Mouse (Mus musculus): ENCODE measurements around the gene Iqsec1. TPM values are rescaled to one million over a fixed set of nuclear protein-coding genes. Genes with fewer than 3 reads are reported as not detected.

Gene Iqsec1
- polyA plus RNA-seq, 1 experiment from 2014 or later = 16.1 TPM

DNA sequence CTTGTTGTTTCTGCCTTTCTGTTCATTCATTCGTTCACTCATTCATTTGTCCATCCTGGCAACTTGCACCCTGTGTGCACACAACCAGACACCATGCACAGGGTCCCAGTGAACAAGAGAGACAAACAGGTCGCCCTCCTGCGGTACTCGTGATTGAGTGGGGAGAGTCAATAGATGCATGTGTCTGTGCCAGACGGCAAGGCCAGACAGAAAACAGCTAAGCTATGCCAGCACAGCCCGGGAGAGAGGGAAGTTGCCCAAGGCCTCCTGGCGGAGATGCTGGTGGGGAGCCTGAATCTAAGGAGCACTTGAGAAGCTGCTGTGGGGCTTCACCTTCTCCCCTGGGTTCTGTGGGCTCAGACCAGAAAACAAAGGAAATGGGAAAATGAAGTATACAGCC is 373.1 kb downstream of the Iqsec1 start:
- Histone ChIP-seq H3K27me3 (ENCODE audit: control insufficient read depth, insufficient read depth, low read length) (no peaks in the 10 kb centered on the region), H3K4me2 (replicated peaks; ENCODE audit: low read depth, low read length) (no peak overlapping the region), H3K4me3 (ENCODE audit: low read length) (no peak overlapping the region), H3K4me1 (ENCODE audit: control insufficient read depth, insufficient read depth, low read length) (peaks cover 15% of the 10 kb centered on the region), H3K9me3 (ENCODE audit: control insufficient read depth, low read length) (no peaks in the 10 kb centered on the region), H3K27ac (ENCODE audit: low read depth, low read length) (no peak overlapping the region), H3K9ac (ENCODE audit: low read depth, low read length) (no peak overlapping the region), H3K36me3 (ENCODE audit: control insufficient read depth, insufficient read depth, low read length) (no peaks in the 10 kb centered on the region)
- WGBS = 82% methylated on average over 7 of the region's 7 CpGs
- no peak for ATAC-seq (ENCODE audit: low FRiP score, low TSS enrichment)

- no peak overlapping the region for H3K4me2 ChIP-seq (replicated peaks; ENCODE audit: low read depth, low read length)
- H3K36me3 ChIP-seq (ENCODE audit: control insufficient read depth, insufficient read depth, low read length) = no peaks in the 10 kb centered on the region
- no peaks in the 10 kb centered on the region for H3K4me1 ChIP-seq (ENCODE audit: control insufficient read depth, insufficient read depth, low read length)
- H3K4me3 ChIP-seq (ENCODE audit: low read length) = no peak overlapping the region
- H3K9ac ChIP-seq (ENCODE audit: low read depth, low read length) = no peak overlapping the region
- H3K27me3 ChIP-seq (ENCODE audit: control insufficient read depth, insufficient read depth, low read length) = no peaks in the 10 kb centered on the region
- no peak overlapping the region for H3K27ac ChIP-seq (ENCODE audit: low read depth, low read length)
- no peak for ATAC-seq (ENCODE audit: low FRiP score, low TSS enrichment)
- WGBS = 69% methylated on average over 8 of the region's 8 CpGs
- H3K9me3 ChIP-seq (ENCODE audit: control insufficient read depth, low read length) = no peaks in the 10 kb centered on the region
These were observed 375.2 kb downstream of the Iqsec1 start for GRCm38 (mm10) chr6:90613277-90613676.

- H3K4me3 ChIP-seq (ENCODE audit: low read length) = no peak overlapping the region
- H3K4me2 ChIP-seq (replicated peaks; ENCODE audit: low read depth, low read length) = no peak overlapping the region
- H3K9me3 ChIP-seq (ENCODE audit: control insufficient read depth, low read length) = no peaks in the 10 kb centered on the region
- no peak overlapping the region for H3K27ac ChIP-seq (ENCODE audit: low read depth, low read length)
- peaks cover 7% of the 10 kb centered on the region; the same call in 1 of the 2 replicates for H3K4me1 ChIP-seq (ENCODE audit: control insufficient read depth, insufficient read depth, low read length)
- no peak for ATAC-seq (ENCODE audit: low FRiP score, low TSS enrichment)
- WGBS = 87% methylated on average over 5 of the region's 5 CpGs
- no peak overlapping the region for H3K9ac ChIP-seq (ENCODE audit: low read depth, low read length)
- H3K36me3 ChIP-seq (ENCODE audit: control insufficient read depth, insufficient read depth, low read length) = no peaks in the 10 kb centered on the region
- peaks cover 5% of the 10 kb centered on the region; the same call in 1 of the 2 replicates for H3K27me3 ChIP-seq (ENCODE audit: control insufficient read depth, insufficient read depth, low read length)
These were observed 378.2 kb downstream of the Iqsec1 start for GRCm38 (mm10) chr6:90610248-90610647.

DNA sequence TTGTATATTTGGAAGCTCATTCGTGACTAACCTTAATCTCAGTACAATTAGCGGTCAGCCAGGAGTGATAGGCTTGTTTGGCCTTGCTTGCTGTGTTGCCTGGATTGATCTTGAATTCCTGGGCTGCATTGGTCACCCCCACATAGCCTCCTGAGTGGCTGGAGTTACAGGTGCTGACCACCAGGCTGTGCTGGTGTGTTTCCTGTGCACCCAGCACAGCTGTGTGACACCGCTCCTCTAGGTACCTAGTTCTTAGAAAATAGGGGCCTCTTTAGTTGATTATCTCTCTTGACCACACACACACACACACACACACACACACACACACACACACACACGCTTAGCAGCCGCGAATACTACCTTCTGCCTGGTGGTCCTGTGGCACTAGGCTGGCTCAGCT is 380.3 kb downstream of the Iqsec1 start:
- Histone ChIP-seq H3K9me3 (ENCODE audit: control insufficient read depth, low read length) (no peaks in the 10 kb centered on the region), H3K27me3 (ENCODE audit: control insufficient read depth, insufficient read depth, low read length) (peaks cover 5% of the 10 kb centered on the region; the same call in 1 of the 2 replicates), H3K4me3 (ENCODE audit: low read length) (no peak overlapping the region), H3K36me3 (ENCODE audit: control insufficient read depth, insufficient read depth, low read length) (no peaks in the 10 kb centered on the region), H3K4me2 (replicated peaks; ENCODE audit: low read depth, low read length) (no peak overlapping the region), H3K4me1 (ENCODE audit: control insufficient read depth, insufficient read depth, low read length) (peaks cover 8% of the 10 kb centered on the region; the same call in 1 of the 2 replicates), H3K9ac (ENCODE audit: low read depth, low read length) (no peak overlapping the region), H3K27ac (ENCODE audit: low read depth, low read length) (no peak overlapping the region)
- WGBS = 75% methylated on average over 6 of the region's 6 CpGs
- ATAC-seq (ENCODE audit: low FRiP score, low TSS enrichment) = no peak

GRCm38 (mm10) chr6:90607196-90607595 is 381.3 kb downstream of the Iqsec1 start:
- ATAC-seq (ENCODE audit: low FRiP score, low TSS enrichment) = no peak
- Histone ChIP-seq H3K9ac (ENCODE audit: low read depth, low read length) (no peak overlapping the region), H3K36me3 (ENCODE audit: control insufficient read depth, insufficient read depth, low read length) (no peaks in the 10 kb centered on the region), H3K27me3 (ENCODE audit: control insufficient read depth, insufficient read depth, low read length) (peaks cover 5% of the 10 kb centered on the region; the same call in 1 of the 2 replicates), H3K9me3 (ENCODE audit: control insufficient read depth, low read length) (no peaks in the 10 kb centered on the region), H3K4me2 (replicated peaks; ENCODE audit: low read depth, low read length) (no peak overlapping the region), H3K27ac (ENCODE audit: low read depth, low read length) (no peak overlapping the region), H3K4me3 (ENCODE audit: low read length) (no peak overlapping the region), H3K4me1 (ENCODE audit: control insufficient read depth, insufficient read depth, low read length) (peaks cover 8% of the 10 kb centered on the region; the same call in 1 of the 2 replicates)
- 11% methylated on average over 5 of the region's 5 CpGs for WGBS

DNA sequence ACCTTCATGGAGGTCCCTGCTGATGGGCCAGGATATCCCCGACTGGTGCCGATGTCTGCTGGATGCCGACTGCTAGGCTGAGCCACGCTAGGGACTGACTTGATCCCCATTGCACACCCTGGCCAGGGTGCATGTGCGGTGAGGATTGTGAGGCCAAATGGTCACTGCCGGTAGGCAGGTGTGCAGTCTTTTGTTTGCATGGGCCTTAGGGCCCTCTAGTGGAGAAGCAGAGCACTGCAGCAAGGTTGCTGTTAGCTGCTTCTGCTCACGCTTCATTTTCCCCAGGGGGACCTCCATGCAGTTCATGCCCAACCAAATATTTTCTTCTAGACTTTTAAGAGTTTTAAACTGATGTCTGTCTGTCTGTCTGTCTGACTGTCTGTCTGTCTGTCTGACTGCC is 381.9 kb downstream of the Iqsec1 start:
- Histone ChIP-seq H3K27me3 (ENCODE audit: control insufficient read depth, insufficient read depth, low read length) (peaks cover 5% of the 10 kb centered on the region; the same call in 1 of the 2 replicates), H3K27ac (ENCODE audit: low read depth, low read length) (no peak overlapping the region), H3K4me1 (ENCODE audit: control insufficient read depth, insufficient read depth, low read length) (peaks cover 8% of the 10 kb centered on the region; the same call in 1 of the 2 replicates), H3K9ac (ENCODE audit: low read depth, low read length) (no peak overlapping the region), H3K4me3 (ENCODE audit: low read length) (no peak overlapping the region), H3K4me2 (replicated peaks; ENCODE audit: low read depth, low read length) (no peak overlapping the region), H3K36me3 (ENCODE audit: control insufficient read depth, insufficient read depth, low read length) (no peaks in the 10 kb centered on the region), H3K9me3 (ENCODE audit: control insufficient read depth, low read length) (no peaks in the 10 kb centered on the region)
- 13% methylated on average over 7 of the region's 7 CpGs for WGBS
- no peak for ATAC-seq (ENCODE audit: low FRiP score, low TSS enrichment)

Small RNAs within 50 kb of the gene (microRNA-seq; reads per million reads assigned to microRNA genes)
- not detected for gene Gm24816

Other genes starting within 250 kb of the Iqsec1 start
- 13.1 and 30.6 TPM in 2 replicates for gene Nup210, start 128.1 kb upstream of the Iqsec1 start, polyA plus RNA-seq (2014; fragmentation: Nextera tagmentation; extraction: Ambion mirVana)
- 11.6 and 14.1 TPM in 2 replicates for gene Hdac11, start 168.0 kb upstream of the Iqsec1 start, polyA plus RNA-seq (2014; fragmentation: Nextera tagmentation; extraction: Ambion mirVana)
- 16.4 and 22.1 TPM in 2 replicates for gene Fbln2, start 223.8 kb upstream of the Iqsec1 start, polyA plus RNA-seq (2014; fragmentation: Nextera tagmentation; extraction: Ambion mirVana)

Data from kidney, embryonic 14.5 days (tissue).